Mouse (Mus musculus) liver, postnatal 0 days (tissue): ENCODE data around the gene Hnf1a.

Source experiments
- CTCF ChIP-seq: sonication (generic); IDR thresholded peaks from 2 replicates; pipeline ENCODE4 v1.5.1; 2016; ENCODE audit warnings: antibody characterized with exemption, low read depth
- EP300 ChIP-seq: IDR thresholded peaks from 2 replicates; pipeline ENCODE4 v1.6.1; 2016; ENCODE audit warnings: antibody characterized with exemption, low read depth, mild to moderate bottlenecking

DNA sequence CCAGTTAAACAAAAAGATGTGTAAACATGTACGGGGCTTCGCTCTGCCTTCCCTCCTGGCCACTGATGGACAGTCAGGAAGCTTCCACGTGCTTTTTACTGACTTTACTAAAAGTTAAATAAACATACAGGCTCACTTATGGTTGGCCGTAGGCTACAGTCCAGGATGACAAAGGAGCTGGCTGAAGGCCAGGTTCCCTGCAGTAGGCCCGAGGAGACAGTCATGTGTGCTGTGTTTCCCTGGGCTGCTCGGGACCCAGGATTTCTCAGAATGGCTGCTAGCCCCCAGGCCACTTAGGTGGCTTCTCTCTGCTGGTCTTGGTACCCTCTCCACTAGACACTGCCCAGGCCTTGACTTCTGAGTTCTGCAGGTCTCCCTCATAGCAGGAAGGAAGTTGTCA, 22.0 kb downstream of the Hnf1a start:
- TF ChIP-seq CTCF (no peak), EP300 (no peak)
